Mouse (Mus musculus) spleen, adult 18-20 months (tissue): Measurements from ENCODE around the gene Shank1.
A peak's percentile ranks its signal among the peaks of the same experiment; 100 is the strongest.

ENCODE experiments used
- DNase-seq, 2 experiments: peaks; one replicate each; pipeline ENCODE4 v3.0.0; 2022; ENCODE audit warnings: mixed read lengths in 2 of 2

Gene Shank1

DNA sequence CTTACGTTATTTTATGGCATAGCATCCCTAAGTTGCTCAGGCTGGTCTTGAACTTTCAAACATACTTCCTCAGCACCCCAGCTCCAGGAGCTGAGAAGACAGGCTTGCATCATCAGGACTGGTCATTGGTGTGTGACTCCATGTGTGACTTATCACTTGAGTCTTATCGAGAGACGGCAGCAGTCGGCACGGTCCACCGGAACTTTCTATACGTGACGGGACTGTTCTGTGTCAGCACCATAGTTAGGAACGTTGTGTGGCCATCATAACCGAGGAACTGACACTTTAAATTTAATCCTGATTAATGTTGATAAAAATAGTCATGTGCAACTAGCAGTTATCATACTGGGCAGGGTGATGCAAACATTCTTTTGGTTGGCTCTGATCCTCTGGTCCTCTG lies 31.1 kb downstream of the Shank1 start:
- DNase-seq = no peak

- DNase-seq = no peak
Observed at GRCm38 (mm10) chr7:44341714-44342113, 31.7 kb downstream of the Shank1 start.

DNA sequence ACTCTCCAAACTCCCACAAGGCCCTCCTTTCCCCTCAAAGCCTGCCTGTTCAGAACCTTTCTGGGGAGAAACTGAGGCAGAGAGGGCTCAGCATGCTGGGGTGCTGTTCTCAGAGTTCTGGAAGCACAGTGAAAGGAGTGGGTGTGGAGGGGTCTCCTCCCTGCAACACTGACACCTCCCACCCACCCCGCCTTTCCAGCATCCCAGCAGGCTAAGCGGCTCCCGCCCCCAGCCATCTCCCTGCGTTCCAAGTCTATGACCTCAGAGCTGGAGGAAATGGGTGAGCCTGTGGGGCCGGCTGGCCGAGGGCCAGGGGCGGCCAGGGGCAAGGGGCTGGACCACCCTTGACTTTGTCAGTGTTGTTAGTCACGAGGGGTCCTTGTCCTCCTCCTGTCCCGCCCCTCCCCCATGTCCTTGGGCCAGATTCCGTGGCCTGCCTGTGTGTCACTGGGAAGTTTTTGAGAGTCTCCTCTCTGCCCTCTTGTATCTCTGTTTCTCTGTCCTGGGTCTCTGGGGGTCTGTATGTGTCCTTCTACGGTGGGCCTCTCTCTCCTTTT lies 33.5 kb downstream of the Shank1 start:
- DNase-seq = no peak

GRCm38 (mm10) chr7:44344622-44345021 lies 34.6 kb downstream of the Shank1 start:
- DNase-seq = peak; percentile 20 to 44

- DNase-seq = no peak
Observed at GRCm38 (mm10) chr7:44349043-44349442, 39.0 kb downstream of the Shank1 start.

- DNase-seq = peak; percentile 40 to 70
Observed at GRCm38 (mm10) chr7:44350957-44351711, 41.1 kb downstream of the Shank1 start.

DNA sequence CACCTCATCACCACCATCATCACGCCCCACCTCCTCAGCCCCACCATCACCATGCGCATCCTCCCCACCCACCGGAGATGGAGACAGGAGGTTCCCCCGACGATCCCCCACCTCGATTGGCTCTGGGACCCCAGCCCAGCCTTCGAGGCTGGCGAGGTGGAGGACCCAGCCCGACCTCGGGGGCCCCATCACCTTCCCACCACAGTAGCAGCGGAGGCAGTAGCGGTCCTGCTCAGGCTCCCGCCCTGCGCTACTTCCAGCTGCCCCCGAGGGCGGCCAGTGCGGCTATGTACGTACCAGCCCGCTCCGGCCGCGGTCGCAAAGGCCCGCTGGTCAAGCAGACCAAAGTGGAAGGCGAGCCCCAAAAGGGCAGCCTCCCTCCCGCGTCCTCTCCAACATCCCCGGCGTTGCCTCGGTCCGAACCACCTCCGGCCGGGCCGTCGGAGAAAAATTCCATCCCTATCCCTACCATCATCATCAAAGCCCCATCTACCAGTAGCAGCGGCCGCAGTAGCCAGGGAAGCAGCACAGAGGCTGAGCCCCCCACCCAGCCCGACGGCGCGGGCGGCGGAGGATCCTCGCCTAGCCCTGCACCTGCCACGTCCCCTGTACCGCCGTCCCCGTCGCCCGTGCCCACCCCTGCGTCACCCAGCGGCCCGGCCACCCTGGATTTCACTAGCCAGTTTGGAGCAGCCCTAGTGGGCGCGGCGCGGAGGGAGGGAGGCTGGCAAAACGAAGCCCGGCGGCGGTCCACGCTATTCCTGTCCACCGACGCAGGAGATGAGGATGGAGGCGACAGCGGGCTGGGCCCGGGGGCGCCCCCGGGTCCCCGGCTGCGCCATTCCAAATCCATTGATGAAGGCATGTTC lies 42.1 kb downstream of the Shank1 start:
- DNase-seq = peak in 1 of 2 experiments; percentile 5

DNA sequence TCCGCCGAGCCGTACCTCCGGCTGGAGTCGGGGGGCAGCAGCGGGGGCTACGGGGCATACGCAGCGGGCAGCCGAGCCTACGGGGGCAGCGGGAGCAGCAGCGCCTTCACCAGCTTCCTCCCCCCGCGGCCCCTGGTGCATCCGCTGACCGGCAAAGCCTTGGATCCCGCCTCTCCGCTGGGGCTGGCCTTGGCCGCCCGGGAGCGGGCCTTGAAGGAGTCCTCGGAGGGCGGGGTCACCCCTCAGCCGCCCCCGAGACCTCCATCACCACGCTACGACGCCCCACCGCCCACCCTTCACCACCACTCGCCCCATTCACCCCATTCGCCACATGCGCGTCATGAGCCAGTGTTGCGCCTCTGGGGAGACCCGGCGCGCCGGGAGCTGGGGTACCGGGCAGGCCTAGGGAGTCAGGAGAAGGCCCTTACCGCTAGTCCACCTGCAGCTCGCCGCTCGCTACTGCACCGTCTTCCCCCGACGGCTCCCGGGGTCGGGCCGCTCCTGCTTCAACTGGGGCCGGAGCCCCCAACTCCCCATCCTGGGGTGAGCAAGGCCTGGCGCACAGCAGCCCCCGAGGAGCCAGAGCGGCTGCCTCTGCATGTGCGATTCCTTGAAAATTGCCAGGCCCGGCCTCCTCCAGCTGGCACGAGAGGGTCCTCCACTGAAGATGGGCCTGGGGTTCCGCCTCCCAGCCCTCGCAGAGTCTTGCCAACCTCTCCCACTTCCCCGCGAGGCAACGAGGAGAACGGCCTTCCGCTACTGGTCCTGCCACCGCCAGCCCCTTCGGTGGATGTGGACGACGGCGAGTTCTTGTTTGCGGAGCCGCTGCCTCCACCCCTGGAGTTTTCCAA lies 42.9 kb downstream of the Shank1 start:
- DNase-seq = peak in 1 of 2 experiments; percentile 10

DNA sequence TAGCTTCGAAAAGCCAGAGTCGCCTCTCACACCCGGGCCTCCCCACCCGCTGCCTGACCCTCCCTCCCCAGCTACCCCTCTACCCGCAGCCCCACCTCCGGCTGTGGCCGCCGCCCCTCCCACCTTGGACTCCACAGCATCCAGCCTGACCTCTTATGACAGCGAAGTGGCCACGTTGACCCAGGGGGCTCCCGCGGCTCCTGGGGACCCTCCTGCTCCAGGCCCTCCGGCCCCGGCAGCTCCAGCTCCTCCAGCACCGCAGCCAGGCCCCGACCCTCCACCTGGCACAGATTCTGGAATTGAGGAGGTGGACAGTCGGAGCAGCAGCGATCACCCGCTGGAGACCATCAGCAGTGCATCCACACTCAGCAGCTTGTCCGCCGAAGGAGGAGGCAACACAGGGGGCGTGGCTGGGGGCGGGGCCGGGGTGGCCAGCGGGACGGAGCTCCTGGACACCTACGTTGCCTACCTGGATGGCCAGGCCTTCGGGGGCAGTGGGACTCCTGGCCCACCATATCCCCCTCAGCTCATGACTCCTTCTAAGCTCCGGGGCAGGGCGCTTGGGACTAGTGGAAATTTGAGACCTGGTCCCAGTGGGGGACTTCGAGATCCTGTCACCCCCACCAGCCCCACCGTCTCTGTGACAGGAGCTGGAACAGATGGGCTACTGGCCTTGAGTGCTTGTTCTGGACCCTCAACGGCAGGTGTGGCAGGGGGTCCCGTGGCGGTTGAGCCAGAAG lies 43.7 kb downstream of the Shank1 start:
- no peak for DNase-seq

DNA sequence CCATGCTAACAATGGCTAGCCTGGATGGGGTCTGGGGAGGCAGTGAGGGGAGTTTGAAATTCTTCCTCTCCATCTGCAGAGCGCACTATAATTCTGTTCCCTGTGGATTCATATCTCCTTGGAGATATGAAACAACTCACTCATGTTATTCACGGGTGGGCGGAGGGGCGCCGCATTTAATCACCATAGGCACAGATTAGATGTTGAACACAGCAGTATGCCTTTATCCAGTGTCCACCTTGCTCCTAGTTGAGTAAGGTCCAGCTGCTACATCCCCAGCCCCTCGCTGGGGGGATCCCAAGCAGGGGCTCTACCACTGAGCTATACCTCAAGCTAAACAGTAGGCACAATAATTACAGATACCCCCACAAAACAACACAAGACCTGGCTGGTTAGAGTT lies 45.4 kb downstream of the Shank1 start:
- no peak for DNase-seq

- peak in 1 of 2 experiments; percentile 15 for DNase-seq
Observed at GRCm38 (mm10) chr7:44356590-44357481, 46.8 kb downstream of the Shank1 start.

DNA sequence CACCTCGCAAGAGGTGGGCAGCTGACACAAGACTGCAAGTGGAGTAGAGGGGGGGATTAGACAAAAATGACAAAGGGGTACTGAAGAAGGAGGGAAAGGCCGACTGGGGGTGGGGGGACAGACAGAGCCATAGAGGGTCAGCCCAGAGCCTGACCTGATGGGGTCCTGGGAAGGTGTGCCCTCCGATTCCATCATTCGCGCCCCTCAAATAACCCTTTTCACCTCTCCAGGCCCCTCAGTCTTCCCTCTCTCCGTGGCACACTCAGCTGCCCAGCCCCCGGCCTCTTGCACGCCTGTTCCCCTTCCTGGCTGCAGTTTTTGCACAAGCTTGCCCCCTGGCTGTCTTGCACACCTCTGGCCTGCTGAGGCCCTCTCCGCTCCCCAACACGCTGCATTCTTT lies 47.5 kb downstream of the Shank1 start:
- DNase-seq = no peak

DNA sequence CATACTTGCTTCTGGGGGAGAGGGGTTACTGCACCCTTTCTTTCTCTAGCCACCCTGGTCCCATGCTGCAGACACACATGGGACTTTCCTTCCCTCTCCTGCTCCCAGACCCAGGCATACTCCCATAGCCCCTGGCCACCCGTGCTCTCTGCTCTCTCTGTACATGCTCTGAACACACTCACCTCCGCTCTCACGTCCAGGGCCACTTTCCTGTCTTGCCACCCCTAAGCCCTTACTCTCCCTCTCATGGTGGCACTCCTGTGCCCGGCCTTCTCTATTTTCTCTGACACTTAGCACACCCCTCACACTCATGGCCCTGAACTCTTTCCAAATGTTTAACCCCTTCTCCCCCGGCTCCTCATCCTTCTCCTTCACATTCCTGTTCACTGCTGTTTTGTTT lies 48.0 kb downstream of the Shank1 start:
- DNase-seq = no peak

- peak; percentile 13 to 20 for DNase-seq
Observed at GRCm38 (mm10) chr7:44358886-44359654, 49.0 kb downstream of the Shank1 start.

- peak; percentile 92 to 97 for DNase-seq
Observed at GRCm38 (mm10) chr7:44359908-44360672, 50.0 kb downstream of the Shank1 start.

DNA sequence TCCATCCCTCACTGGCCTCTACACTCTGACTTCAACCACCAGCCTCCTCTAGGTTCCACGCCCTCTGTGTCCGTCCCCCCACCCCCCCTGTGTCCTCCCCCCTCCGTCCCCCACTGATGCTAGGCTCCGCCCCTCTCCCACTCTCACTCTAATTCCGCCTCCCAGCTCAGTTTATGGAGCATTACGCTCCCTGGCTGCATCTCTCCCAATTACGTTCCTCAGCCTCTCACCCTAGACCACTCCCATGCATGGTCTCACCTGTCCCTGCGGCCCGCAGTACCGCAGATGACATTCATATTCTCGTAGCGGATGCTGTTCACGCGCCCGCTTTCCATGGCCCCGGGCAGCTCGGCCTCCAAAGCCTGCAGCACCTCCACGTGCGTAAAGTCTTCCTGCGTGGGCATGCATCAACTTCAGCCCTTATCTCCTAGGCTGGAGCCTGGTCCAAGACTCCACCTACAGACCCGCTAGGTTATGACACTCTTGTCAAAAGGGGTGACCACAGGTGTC lies 50.8 kb downstream of the Shank1 start:
- DNase-seq = peak; percentile 13 to 23

DNA sequence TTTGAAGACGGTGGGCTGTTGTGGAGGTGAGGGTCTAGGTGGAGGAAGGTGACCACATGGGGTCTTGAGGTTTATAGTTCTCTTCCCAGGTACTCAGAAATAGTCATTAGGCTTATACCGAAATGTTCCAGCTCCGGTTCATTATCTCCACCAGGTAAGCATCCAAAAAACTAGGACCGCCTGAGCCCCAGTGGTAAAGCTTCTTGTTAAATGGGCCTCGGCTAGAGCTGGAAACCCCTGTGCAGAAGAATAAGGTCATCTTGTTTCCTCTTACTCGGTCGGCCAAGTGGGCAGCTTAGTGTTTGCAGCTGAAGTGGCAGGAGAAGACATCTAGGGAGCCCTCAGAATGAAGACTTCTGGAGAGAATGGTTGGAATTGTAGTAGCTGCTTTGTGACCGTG lies 62.6 kb downstream of the Shank1 start:
- DNase-seq = no peak

GRCm38 (mm10) chr7:44373460-44373859 lies 63.4 kb downstream of the Shank1 start:
- DNase-seq = no peak
